Mouse (Mus musculus): ENCODE data around the gene Lrrc7. TPM values are rescaled to one million over a fixed set of nuclear protein-coding genes. Genes with fewer than 3 reads are reported as not detected.

Lrrc7 gene
- polyA plus RNA-seq, 1 experiment: not detected

GRCm38 (mm10) chr3:158140629-158141028, 421.4 kb downstream of the Lrrc7 start:
- Histone ChIP-seq H3K27me3 (ENCODE audit: control insufficient read depth, insufficient read depth, insufficient read length) (no peaks in the 10 kb centered on the region), H3K4me3 (no peak overlapping the region), H3K79me2 (ENCODE audit: control insufficient read depth, insufficient read depth) (no peaks in the 10 kb centered on the region), H3K4me2 (ENCODE audit: low read depth) (no peak overlapping the region), H3ac (ENCODE audit: control insufficient read depth, insufficient read length) (no peak overlapping the region), H3K36me3 (ENCODE audit: control insufficient read depth, insufficient read depth) (no peaks in the 10 kb centered on the region)
- TF ChIP-seq POLR2A (IDR thresholded peaks at IDR 0.05; ENCODE audit: insufficient read length, low read depth) (no peak), POLR2AphosphoS2 (IDR thresholded peaks at IDR 0.05; ENCODE audit: insufficient read length, low read depth) (no peak), TCF3 (IDR thresholded peaks at IDR 0.05; ENCODE audit: insufficient read length, low read depth) (no peak)

DNA sequence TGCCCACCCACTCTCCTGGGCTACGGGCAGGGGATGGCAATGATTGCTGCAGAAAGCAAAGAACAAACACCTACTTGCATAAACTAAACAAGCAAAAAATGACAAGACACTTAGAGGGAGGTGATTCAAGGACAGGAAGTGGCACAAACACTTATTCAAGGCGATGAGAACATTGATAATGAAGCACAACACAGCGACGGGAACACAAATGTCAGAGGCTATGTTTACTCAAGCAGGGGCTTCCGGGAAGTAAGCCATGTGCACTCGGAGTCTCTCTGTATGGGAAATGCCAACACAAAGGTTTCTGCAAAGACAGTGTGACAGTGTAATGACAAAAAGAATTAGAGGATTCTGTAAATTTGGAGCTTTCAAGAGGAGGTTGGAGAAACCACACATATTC, 424.2 kb downstream of the Lrrc7 start:
- Histone ChIP-seq H3K79me2 (ENCODE audit: control insufficient read depth, insufficient read depth) (no peaks in the 10 kb centered on the region), H3K36me3 (ENCODE audit: control insufficient read depth, insufficient read depth) (no peaks in the 10 kb centered on the region), H3K4me2 (ENCODE audit: low read depth) (no peak overlapping the region), H3ac (ENCODE audit: control insufficient read depth, insufficient read length) (no peak overlapping the region), H3K4me3 (no peak overlapping the region), H3K27me3 (ENCODE audit: control insufficient read depth, insufficient read depth, insufficient read length) (no peaks in the 10 kb centered on the region)
- no peak for TF ChIP-seq CEBPB (IDR thresholded peaks at IDR 0.05; ENCODE audit: insufficient read depth, poor library complexity, severe bottlenecking)
- no peak for TF ChIP-seq MYOG (IDR thresholded peaks at IDR 0.05; ENCODE audit: control insufficient read depth in 1 of 3, insufficient read depth in 1 of 3, insufficient read length in 2 of 3, low read depth in 2 of 3)

GRCm38 (mm10) chr3:158131672-158132071, 430.3 kb downstream of the Lrrc7 start:
- TF ChIP-seq MAX (IDR thresholded peaks at IDR 0.05; ENCODE audit: low read depth): no peak
- no peak for TF ChIP-seq POLR2AphosphoS2 (IDR thresholded peaks at IDR 0.05; ENCODE audit: insufficient read length, low read depth)
- no peak for TF ChIP-seq E2F4 (IDR thresholded peaks at IDR 0.05; ENCODE audit: insufficient read depth)
- TF ChIP-seq MYOD1 (IDR thresholded peaks at IDR 0.05; ENCODE audit: control insufficient read depth in 1 of 3, insufficient read length in 2 of 3, low read depth in 2 of 3): no peak
- no peak for TF ChIP-seq USF1 (IDR thresholded peaks at IDR 0.05; ENCODE audit: low read depth)
- Histone ChIP-seq H3K4me2 (ENCODE audit: low read depth) (no peak overlapping the region), H3K36me3 (ENCODE audit: control insufficient read depth, insufficient read depth) (no peaks in the 10 kb centered on the region), H3K27me3 (ENCODE audit: control insufficient read depth, insufficient read depth, insufficient read length) (no peaks in the 10 kb centered on the region), H3K4me3 (no peak overlapping the region), H3K79me2 (ENCODE audit: control insufficient read depth, insufficient read depth) (no peaks in the 10 kb centered on the region), H3ac (ENCODE audit: control insufficient read depth, insufficient read length) (no peak overlapping the region)

- TF ChIP-seq USF1 (IDR thresholded peaks at IDR 0.05; ENCODE audit: low read depth): no peak
- no peak for TF ChIP-seq MYOD1 (IDR thresholded peaks at IDR 0.05; ENCODE audit: control insufficient read depth in 1 of 3, insufficient read length in 2 of 3, low read depth in 2 of 3)
- TF ChIP-seq MAX (IDR thresholded peaks at IDR 0.05; ENCODE audit: low read depth): no peak
- no peak for TF ChIP-seq E2F4 (IDR thresholded peaks at IDR 0.05; ENCODE audit: insufficient read depth)
- TF ChIP-seq CEBPB (IDR thresholded peaks at IDR 0.05; ENCODE audit: insufficient read depth, poor library complexity, severe bottlenecking): no peak
- no peak for TF ChIP-seq POLR2AphosphoS2 (IDR thresholded peaks at IDR 0.05; ENCODE audit: insufficient read length, low read depth)
- no peak for TF ChIP-seq REST (IDR thresholded peaks at IDR 0.05; ENCODE audit: insufficient read depth, insufficient read length)
- no peak for TF ChIP-seq SRF (IDR thresholded peaks at IDR 0.05; ENCODE audit: control insufficient read depth, insufficient read length, low read depth)
- TF ChIP-seq MYOG (IDR thresholded peaks at IDR 0.05; ENCODE audit: control insufficient read depth in 1 of 3, insufficient read depth in 1 of 3, insufficient read length in 2 of 3, low read depth in 2 of 3): no peak
- TF ChIP-seq TCF12 (IDR thresholded peaks at IDR 0.05; ENCODE audit: insufficient read depth, poor library complexity, severe bottlenecking): no peak
- no peak for TF ChIP-seq POLR2A (IDR thresholded peaks at IDR 0.05; ENCODE audit: insufficient read length, low read depth)
- TF ChIP-seq TCF3 (IDR thresholded peaks at IDR 0.05; ENCODE audit: insufficient read length, low read depth): no peak
- Histone ChIP-seq H3K36me3 (ENCODE audit: control insufficient read depth, insufficient read depth) (no peaks in the 10 kb centered on the region), H3K4me3 (no peak overlapping the region), H3K27me3 (ENCODE audit: control insufficient read depth, insufficient read depth, insufficient read length) (no peaks in the 10 kb centered on the region), H3K4me2 (ENCODE audit: low read depth) (no peak overlapping the region), H3ac (ENCODE audit: control insufficient read depth, insufficient read length) (no peak overlapping the region), H3K79me2 (ENCODE audit: control insufficient read depth, insufficient read depth) (no peaks in the 10 kb centered on the region)
Observed at GRCm38 (mm10) chr3:158131233-158131632, 430.8 kb downstream of the Lrrc7 start.

DNA sequence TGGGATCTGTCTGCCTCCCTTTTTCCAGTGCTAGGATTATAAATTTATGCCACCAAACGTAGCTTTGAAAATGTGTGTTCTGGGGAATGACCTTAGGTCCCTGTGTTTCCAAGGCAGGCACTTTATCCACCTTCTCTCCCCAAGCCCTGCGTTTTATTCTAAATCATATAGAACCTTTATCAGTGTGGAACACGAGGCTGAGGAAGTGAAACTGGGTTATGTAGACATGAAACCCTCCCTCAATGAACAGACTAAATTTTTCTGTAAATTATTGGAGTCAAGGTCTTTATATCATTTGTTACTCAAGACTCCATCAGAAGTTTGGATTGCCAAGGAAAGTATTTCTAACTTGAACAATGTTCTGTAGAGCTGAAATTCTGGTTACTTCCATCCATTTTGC, 439.1 kb downstream of the Lrrc7 start:
- Histone ChIP-seq H3K79me2 (ENCODE audit: control insufficient read depth, insufficient read depth) (no peaks in the 10 kb centered on the region), H3K27me3 (ENCODE audit: control insufficient read depth, insufficient read depth, insufficient read length) (no peaks in the 10 kb centered on the region), H3K4me2 (ENCODE audit: low read depth) (no peak overlapping the region), H3K4me3 (no peak overlapping the region), H3K36me3 (ENCODE audit: control insufficient read depth, insufficient read depth) (no peaks in the 10 kb centered on the region), H3ac (ENCODE audit: control insufficient read depth, insufficient read length) (no peak overlapping the region)
- TF ChIP-seq E2F4 (IDR thresholded peaks at IDR 0.05; ENCODE audit: insufficient read depth) (no peak), MAX (IDR thresholded peaks at IDR 0.05; ENCODE audit: low read depth) (no peak), TCF12 (IDR thresholded peaks at IDR 0.05; ENCODE audit: insufficient read depth, poor library complexity, severe bottlenecking) (no peak), REST (IDR thresholded peaks at IDR 0.05; ENCODE audit: insufficient read depth, insufficient read length) (no peak), MYOD1 (IDR thresholded peaks at IDR 0.05; ENCODE audit: control insufficient read depth in 1 of 3, insufficient read length in 2 of 3, low read depth in 2 of 3) (no peak), CEBPB (IDR thresholded peaks at IDR 0.05; ENCODE audit: insufficient read depth, poor library complexity, severe bottlenecking) (no peak), SRF (IDR thresholded peaks at IDR 0.05; ENCODE audit: control insufficient read depth, insufficient read length, low read depth) (no peak), TCF3 (IDR thresholded peaks at IDR 0.05; ENCODE audit: insufficient read length, low read depth) (no peak), USF1 (IDR thresholded peaks at IDR 0.05; ENCODE audit: low read depth) (no peak), MYOG (IDR thresholded peaks at IDR 0.05; ENCODE audit: control insufficient read depth in 1 of 3, insufficient read depth in 1 of 3, insufficient read length in 2 of 3, low read depth in 2 of 3) (no peak)
